Mouse (Mus musculus) forebrain, embryonic 12.5 days (tissue): ENCODE results near the gene Chsy1. TPM values are rescaled to one million over a fixed set of nuclear protein-coding genes. Genes with fewer than 3 reads are reported as not detected.

Source experiments
- ATAC-seq: fragments of 200-750 bp; cut with Nextera tagmentation; 2 replicates; pipeline ENCODE4 v1.8.0; 2017; ENCODE audit warnings: moderate TSS enrichment; ENCODE audit not compliant: low FRiP score
- H3K27ac ChIP-seq: fragments of 300-500 bp; sonication (generic); 2 replicates; pipeline ENCODE4 v1.5.1; 2016; ENCODE audit warnings: mild to moderate bottlenecking
- H3K27me3 ChIP-seq: fragments of 300-500 bp; sonication (generic); 2 replicates; pipeline ENCODE4 v1.6.1; 2016; ENCODE audit warnings: mild to moderate bottlenecking
- H3K36me3 ChIP-seq: fragments of 300-500 bp; sonication (generic); replicated peaks from 2 replicates; pipeline ENCODE4 v1.6.1; 2016; ENCODE audit warnings: mild to moderate bottlenecking
- H3K4me1 ChIP-seq: fragments of 300-500 bp; sonication (generic); 2 replicates; pipeline ENCODE4 v1.6.1; 2016
- H3K4me2 ChIP-seq: fragments of 300-500 bp; sonication (generic); 2 replicates; pipeline ENCODE4 v1.6.1; 2016; ENCODE audit warnings: mild to moderate bottlenecking, moderate library complexity
- H3K4me3 ChIP-seq: fragments of 300-500 bp; sonication (generic); replicated peaks from 2 replicates; pipeline ENCODE4 v1.5.1; 2016; ENCODE audit warnings: mild to moderate bottlenecking
- H3K9ac ChIP-seq: fragments of 300-500 bp; sonication (generic); 2 replicates; pipeline ENCODE4 v1.6.1; 2016; ENCODE audit warnings: mild to moderate bottlenecking
- H3K9me3 ChIP-seq: fragments of 300-500 bp; sonication (generic); 2 replicates; pipeline ENCODE4 v1.6.1; 2016
- WGBS: fragments of 180-500 bp; shearing (Covaris S2); methylation state at CpG from one replicate; pipeline ENCODE4 v1.1.7; 2016; 5-methylcytosine and 5-hydroxymethylcytosine counted together
- polyA plus RNA-seq: library from polyadenylated mRNA; unstranded; fragments of >200 nt; fragmentation: Nextera tagmentation; extraction: Ambion mirVana; gene quantifications from 2 replicates; pipeline ENCODE4 v1.2.1, GENCODE M21; 2016

The Chsy1 gene
- polyA plus RNA-seq, 1 experiment from 2014 or later, result 15.9 TPM

DNA sequence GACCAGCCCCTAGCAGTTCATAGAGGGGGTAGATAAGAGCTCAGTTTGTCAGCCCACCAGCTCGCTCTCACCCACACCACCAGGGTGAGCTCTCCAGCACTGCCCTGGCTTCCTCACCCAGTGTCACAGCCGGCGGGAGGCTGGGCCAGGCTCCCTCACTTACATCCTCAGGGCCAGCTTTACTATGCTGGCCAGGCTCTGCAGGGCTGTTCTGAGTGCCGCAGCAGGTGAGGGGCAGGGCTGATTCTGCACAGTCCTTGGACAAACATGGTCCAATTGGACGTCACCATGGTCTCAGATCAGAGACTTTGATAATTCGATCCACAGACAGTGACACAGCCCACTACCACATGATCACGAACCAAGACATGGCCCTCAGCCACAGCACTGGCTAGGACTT, 17.8 kb upstream of the Chsy1 start:
- Histone ChIP-seq H3K4me1 (no peaks in the 10 kb centered on the region), H3K9ac (no peak overlapping the region), H3K4me3 (no peak overlapping the region), H3K9me3 (no peaks in the 10 kb centered on the region), H3K27ac (no peak overlapping the region), H3K36me3 (peaks cover 51% of the 10 kb centered on the region), H3K4me2 (no peak overlapping the region), H3K27me3 (no peaks in the 10 kb centered on the region)
- 93% methylated on average over 7 of the region's 7 CpGs for WGBS
- ATAC-seq, result no peak

DNA sequence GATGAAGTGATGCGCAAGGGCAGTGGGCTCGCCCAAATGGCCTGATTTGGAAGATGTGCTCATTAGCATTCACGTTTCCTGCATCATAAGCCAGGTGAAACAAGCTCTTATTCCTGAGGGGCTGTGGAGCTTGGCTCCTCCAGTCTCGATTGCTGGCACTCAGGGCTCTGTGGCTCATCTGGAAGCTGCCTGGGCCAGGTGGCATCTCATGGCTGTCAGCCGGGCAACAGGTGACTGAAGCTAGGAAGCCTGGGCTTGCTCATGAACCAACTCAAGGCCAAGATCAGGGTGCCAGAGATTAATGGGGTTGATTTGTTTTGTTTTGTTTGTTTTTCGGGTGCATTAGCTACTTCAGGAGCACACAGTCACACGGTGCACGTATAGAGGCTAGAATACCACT, 16.7 kb upstream of the Chsy1 start:
- no peaks in the 10 kb centered on the region for H3K27me3 ChIP-seq
- H3K4me3 ChIP-seq, result no peak overlapping the region
- H3K27ac ChIP-seq, result no peak overlapping the region
- H3K9me3 ChIP-seq, result no peaks in the 10 kb centered on the region
- H3K4me1 ChIP-seq, result no peaks in the 10 kb centered on the region
- no peak overlapping the region for H3K9ac ChIP-seq
- no peak for ATAC-seq
- peaks cover 39% of the 10 kb centered on the region for H3K36me3 ChIP-seq
- H3K4me2 ChIP-seq, result no peak overlapping the region
- WGBS, result 90% methylated on average over 8 of the region's 8 CpGs

DNA sequence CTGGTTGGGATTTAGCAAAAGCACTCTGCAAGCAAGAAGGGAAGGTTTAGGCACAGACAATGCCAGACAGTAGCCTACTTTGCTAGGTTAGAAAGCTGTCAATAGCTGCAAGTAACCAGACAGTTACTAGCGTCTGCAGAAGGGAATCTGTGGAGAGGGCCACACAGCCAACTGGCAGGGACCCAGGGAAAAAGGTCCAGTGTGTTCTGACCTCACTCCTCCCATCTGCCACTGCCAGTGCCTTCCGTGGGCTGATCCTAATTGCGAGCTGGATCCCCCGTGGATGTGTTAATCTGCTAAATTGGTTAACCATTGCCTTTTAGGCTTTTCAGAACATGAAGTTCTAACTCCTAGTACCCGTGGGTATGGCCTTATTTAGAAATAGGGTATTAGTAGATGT, 15.2 kb upstream of the Chsy1 start:
- H3K4me1 ChIP-seq, result no peaks in the 10 kb centered on the region
- no peak for ATAC-seq
- no peak overlapping the region for H3K27ac ChIP-seq
- WGBS, result 74% methylated on average over 5 of the region's 5 CpGs
- H3K9me3 ChIP-seq, result no peaks in the 10 kb centered on the region
- no peaks in the 10 kb centered on the region for H3K27me3 ChIP-seq
- H3K36me3 ChIP-seq, result peaks cover 26% of the 10 kb centered on the region
- H3K4me2 ChIP-seq, result no peak overlapping the region
- H3K4me3 ChIP-seq, result no peak overlapping the region
- H3K9ac ChIP-seq, result no peak overlapping the region

GRCm38 (mm10) chr7:66098803-66099202, 10.5 kb upstream of the Chsy1 start:
- no peak for ATAC-seq
- peaks cover 11% of the 10 kb centered on the region; the same call in 1 of the 2 replicates for H3K27me3 ChIP-seq
- 83% methylated on average over 7 of the region's 7 CpGs for WGBS
- no peak overlapping the region for H3K9ac ChIP-seq
- H3K4me1 ChIP-seq, result no peaks in the 10 kb centered on the region
- no peak overlapping the region for H3K27ac ChIP-seq
- H3K4me3 ChIP-seq, result no peak overlapping the region
- H3K9me3 ChIP-seq, result no peaks in the 10 kb centered on the region
- H3K36me3 ChIP-seq, result no peaks in the 10 kb centered on the region
- no peak overlapping the region for H3K4me2 ChIP-seq

DNA sequence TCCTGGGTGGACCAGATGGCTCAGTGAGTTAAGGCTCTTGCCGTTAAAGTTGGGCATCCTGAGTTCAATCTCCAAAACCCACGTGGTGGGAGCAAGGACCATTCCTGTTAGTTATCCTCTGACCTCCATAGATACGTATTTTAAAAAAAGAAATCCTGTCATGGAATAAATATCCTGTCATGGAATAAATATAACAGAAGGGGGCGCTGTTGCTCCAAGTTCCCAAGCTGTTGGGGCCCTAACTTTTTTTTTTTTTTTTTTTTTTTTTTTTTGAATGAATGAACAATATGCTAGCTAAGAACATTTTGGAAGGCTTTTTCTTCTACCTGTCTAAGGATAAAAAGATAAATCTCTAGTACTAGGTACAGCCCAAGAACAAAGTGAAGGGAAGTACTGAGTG, 7.4 kb upstream of the Chsy1 start:
- H3K4me2 ChIP-seq, result no peak overlapping the region
- H3K27ac ChIP-seq, result no peak overlapping the region
- H3K4me3 ChIP-seq, result no peak overlapping the region
- peaks cover 30% of the 10 kb centered on the region; the same call in 1 of the 2 replicates for H3K27me3 ChIP-seq
- no peak overlapping the region for H3K9ac ChIP-seq
- H3K36me3 ChIP-seq, result no peaks in the 10 kb centered on the region
- H3K9me3 ChIP-seq, result no peaks in the 10 kb centered on the region
- 3% methylated on average over 4 of the region's 4 CpGs for WGBS
- no peaks in the 10 kb centered on the region for H3K4me1 ChIP-seq
- ATAC-seq, result no peak

DNA sequence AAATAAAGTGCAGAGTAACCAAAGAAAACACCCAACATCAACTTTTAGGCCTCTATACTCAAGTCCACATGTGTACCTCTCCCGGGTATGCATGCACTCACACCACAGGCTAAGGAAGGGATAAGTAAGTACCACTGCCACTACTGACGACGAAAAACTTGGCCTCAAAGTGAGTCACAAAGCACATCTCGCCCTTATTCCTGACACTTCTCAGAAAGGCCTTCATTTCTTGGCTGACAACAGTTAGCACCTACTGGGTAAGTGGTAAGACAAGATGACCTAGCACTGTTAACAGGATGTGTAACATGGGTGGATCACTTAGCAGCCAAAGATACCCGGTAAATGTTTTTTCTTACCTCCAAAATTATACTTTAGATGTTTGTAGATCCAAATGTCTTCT, 4.8 kb upstream of the Chsy1 start:
- no peak overlapping the region for H3K9ac ChIP-seq
- no peaks in the 10 kb centered on the region for H3K9me3 ChIP-seq
- no peak for ATAC-seq
- H3K27ac ChIP-seq, result no peak overlapping the region
- H3K4me1 ChIP-seq, result peaks cover 5% of the 10 kb centered on the region; the same call in 1 of the 2 replicates
- WGBS, result 94% methylated on average over 5 of the region's 5 CpGs
- H3K27me3 ChIP-seq, result peaks cover 40% of the 10 kb centered on the region
- no peak overlapping the region for H3K4me2 ChIP-seq
- no peak overlapping the region for H3K4me3 ChIP-seq
- no peaks in the 10 kb centered on the region for H3K36me3 ChIP-seq

- Histone ChIP-seq H3K4me1 (peaks cover 5% of the 10 kb centered on the region), H3K9me3 (no peaks in the 10 kb centered on the region), H3K9ac (no peak overlapping the region), H3K4me2 (no peak overlapping the region), H3K27me3 (peaks cover 38% of the 10 kb centered on the region), H3K36me3 (no peaks in the 10 kb centered on the region), H3K4me3 (no peak overlapping the region), H3K27ac (no peak overlapping the region)
- ATAC-seq, result no peak
- 85% methylated on average over 4 of the region's 4 CpGs for WGBS
Measured at GRCm38 (mm10) chr7:66105771-66106170, 3.5 kb upstream of the Chsy1 start.

DNA sequence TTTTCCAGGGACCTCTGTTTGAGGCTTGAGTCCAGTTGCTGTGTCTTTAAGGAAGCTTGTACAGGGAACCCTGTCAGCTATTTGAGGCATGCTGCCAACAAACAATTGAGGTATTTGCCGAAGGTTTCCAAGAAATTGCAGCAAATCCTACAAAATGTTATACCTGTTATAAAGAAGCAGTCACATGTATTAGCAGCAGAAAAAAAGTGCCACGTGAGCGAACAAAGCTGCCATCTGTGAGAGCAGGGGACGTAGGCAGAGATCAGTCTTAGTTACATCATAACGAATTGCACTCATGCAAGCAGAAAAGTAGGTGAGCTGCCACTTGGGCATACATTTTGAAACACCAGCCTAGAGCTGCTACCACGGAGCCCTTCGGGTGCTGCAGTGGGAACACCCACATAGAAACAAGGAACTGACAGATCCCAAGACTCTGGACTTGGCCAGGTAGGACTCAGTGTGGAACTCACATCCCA, 2.7 kb upstream of the Chsy1 start:
- Histone ChIP-seq H3K4me2 (no peak overlapping the region), H3K9ac (no peak overlapping the region)
- WGBS, result 74% methylated on average over 7 of the region's 7 CpGs

DNA sequence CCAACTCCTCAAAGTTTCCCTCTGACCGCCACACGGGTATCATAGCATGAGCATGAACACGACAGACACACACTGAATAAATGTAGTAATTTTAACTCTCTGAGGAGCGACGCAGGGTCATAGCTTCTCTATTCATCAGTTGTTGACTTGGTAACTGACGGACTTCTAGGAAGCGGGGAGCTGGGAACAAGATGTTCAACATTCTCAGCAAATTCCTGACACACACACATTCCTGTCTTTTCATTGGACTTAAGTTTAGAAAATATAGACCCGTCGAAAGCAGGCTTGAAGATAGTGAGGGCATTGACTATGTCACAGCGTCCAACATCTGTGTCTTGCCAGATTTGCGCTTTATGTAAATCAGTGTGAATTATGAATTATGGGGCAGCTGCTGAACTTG, 2.1 kb upstream of the Chsy1 start:
- Histone ChIP-seq H3K4me1 (peaks cover 18% of the 10 kb centered on the region), H3K4me2 (no peak overlapping the region), H3K36me3 (no peaks in the 10 kb centered on the region), H3K9me3 (no peaks in the 10 kb centered on the region), H3K9ac (no peak overlapping the region), H3K27me3 (peaks cover 33% of the 10 kb centered on the region), H3K27ac (no peak overlapping the region), H3K4me3 (no peak overlapping the region)
- no peak for ATAC-seq
- WGBS, result 83% methylated on average over 11 of the region's 11 CpGs

More for the DNA sequence above, 2.7 kb upstream of the Chsy1 start:
- no peaks in the 10 kb centered on the region for H3K36me3 ChIP-seq
- H3K27me3 ChIP-seq, result peaks cover 33% of the 10 kb centered on the region
- no peaks in the 10 kb centered on the region for H3K9me3 ChIP-seq
- no peak overlapping the region for H3K27ac ChIP-seq
- H3K4me1 ChIP-seq, result peaks cover 14% of the 10 kb centered on the region
- H3K4me3 ChIP-seq, result no peak overlapping the region
- no peak for ATAC-seq

- H3K27ac ChIP-seq, result no peak overlapping the region
- no peak overlapping the region for H3K4me2 ChIP-seq
- 10% methylated on average over 7 of the region's 7 CpGs for WGBS
- H3K36me3 ChIP-seq, result no peaks in the 10 kb centered on the region
- ATAC-seq, result no peak
- no peaks in the 10 kb centered on the region for H3K9me3 ChIP-seq
- peaks cover 33% of the 10 kb centered on the region for H3K27me3 ChIP-seq
- H3K9ac ChIP-seq, result no peak overlapping the region
- H3K4me1 ChIP-seq, result peaks cover 22% of the 10 kb centered on the region
- no peak overlapping the region for H3K4me3 ChIP-seq
Measured at GRCm38 (mm10) chr7:66107930-66108329, 1.4 kb upstream of the Chsy1 start.

GRCm38 (mm10) chr7:66109855-66110635, 730 bp downstream of the Chsy1 start:
- peak overlapping the region; percentile 94 for H3K4me3 ChIP-seq
- peak overlapping the region; percentile 73 for H3K4me2 ChIP-seq
- H3K36me3 ChIP-seq, result 0 out of 2 replicates have a peak, but pooled peaks cover 6% of the 10 kb centered on the region
- H3K9ac ChIP-seq, result peak overlapping the region; percentile 97
- H3K27me3 ChIP-seq, result peaks cover 18% of the 10 kb centered on the region
- ATAC-seq, result peak; percentile 58
- H3K4me1 ChIP-seq, result peaks cover 40% of the 10 kb centered on the region
- WGBS, result under 1% methylated on average over 67 of the region's 77 CpGs
- no peaks in the 10 kb centered on the region for H3K9me3 ChIP-seq
- H3K27ac ChIP-seq, result peak overlapping the region; percentile 95

DNA sequence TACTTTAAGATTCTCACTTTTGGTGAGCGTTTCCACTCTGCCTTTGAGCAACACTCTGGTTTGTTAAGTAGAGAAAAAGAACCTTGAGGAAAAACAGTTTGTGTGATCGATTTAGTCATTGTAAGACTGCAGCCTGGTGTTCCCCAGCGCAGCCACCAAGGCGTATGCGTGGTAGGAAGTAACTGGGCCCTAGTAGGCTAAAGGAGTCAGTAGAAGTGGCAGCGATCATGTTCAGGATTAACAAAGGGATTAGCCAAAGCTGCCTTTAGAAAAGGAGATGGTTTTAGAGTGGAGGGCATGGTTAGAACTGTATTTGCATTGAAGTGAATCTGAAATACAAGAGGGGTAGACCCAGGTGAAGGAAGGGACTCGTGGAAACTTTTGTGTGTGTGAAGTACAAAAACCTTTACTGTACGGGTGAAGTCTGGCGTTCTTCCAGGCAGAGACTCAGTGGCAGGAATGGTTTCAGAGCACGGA, 1.4 kb downstream of the Chsy1 start:
- H3K4me2 ChIP-seq, result peak overlapping the region; percentile 73
- no peak for ATAC-seq
- H3K9me3 ChIP-seq, result no peaks in the 10 kb centered on the region
- 2% methylated on average over 10 of the region's 10 CpGs for WGBS
- H3K9ac ChIP-seq, result peak overlapping the region; percentile 97
- 0 out of 2 replicates have a peak, but pooled peaks cover 6% of the 10 kb centered on the region for H3K36me3 ChIP-seq
- peaks cover 13% of the 10 kb centered on the region for H3K27me3 ChIP-seq
- peaks cover 45% of the 10 kb centered on the region for H3K4me1 ChIP-seq
- H3K4me3 ChIP-seq, result peak overlapping the region; percentile 94
- H3K27ac ChIP-seq, result peak overlapping the region; percentile 95; the same call in 1 of the 2 replicates

DNA sequence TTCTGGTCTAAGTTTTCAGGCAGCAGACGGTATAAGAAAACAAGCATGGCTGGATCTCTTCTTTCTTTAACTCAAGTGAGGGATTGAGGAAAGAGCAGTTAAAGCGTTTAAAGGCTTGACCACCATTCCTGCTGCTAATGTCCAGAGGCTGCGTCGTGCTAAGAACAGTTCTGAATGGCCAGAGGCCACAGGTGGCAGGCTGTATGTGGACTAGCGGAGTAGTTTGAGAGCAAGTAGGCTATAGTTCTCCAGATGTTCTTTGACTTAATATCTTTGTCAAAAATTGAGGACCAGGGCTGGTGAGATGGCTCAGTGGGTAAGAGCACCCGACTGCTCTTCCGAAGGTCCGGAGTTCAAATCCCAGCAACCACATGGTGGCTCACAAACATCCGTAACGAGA, 1.9 kb downstream of the Chsy1 start:
- WGBS, result 61% methylated on average over 10 of the region's 10 CpGs
- no peak for ATAC-seq
- Histone ChIP-seq H3K4me1 (peaks cover 51% of the 10 kb centered on the region), H3K9ac (peak overlapping the region; percentile 97), H3K27ac (0 out of 2 replicates have a peak overlapping the region, but pooled peaks have one; percentile 95), H3K27me3 (peaks cover 12% of the 10 kb centered on the region), H3K9me3 (no peaks in the 10 kb centered on the region), H3K4me3 (peak overlapping the region; percentile 94), H3K36me3 (0 out of 2 replicates have a peak, but pooled peaks cover 6% of the 10 kb centered on the region), H3K4me2 (peak overlapping the region; percentile 73)
